Mouse (Mus musculus): Measurements from ENCODE around the gene Fam170b.

The Fam170b gene

GRCm38 (mm10) chr14:32827994-32828650, 5.6 kb upstream of the Fam170b start:
- no peak for DNase-seq (ENCODE audit: low spot score in 2 of 2)

- no peak for DNase-seq (ENCODE audit: low spot score in 2 of 2)
These were observed 1.4 kb downstream of the Fam170b start for GRCm38 (mm10) chr14:32835181-32835580.

GRCm38 (mm10) chr14:32835596-32835995, 1.8 kb downstream of the Fam170b start:
- DNase-seq (ENCODE audit: low spot score in 2 of 2) = no peak

GRCm38 (mm10) chr14:32836191-32836590, 2.4 kb downstream of the Fam170b start:
- DNase-seq (ENCODE audit: low spot score in 2 of 2) = no peak

GRCm38 (mm10) chr14:32842052-32842451, 8.3 kb downstream of the Fam170b start:
- no peak for DNase-seq (ENCODE audit: low spot score in 2 of 2)

- no peak for DNase-seq (ENCODE audit: low spot score in 2 of 2)
These were observed 20.3 kb downstream of the Fam170b start for GRCm38 (mm10) chr14:32854059-32854458.

- no peak for DNase-seq (ENCODE audit: low spot score in 2 of 2)
These were observed 22.5 kb downstream of the Fam170b start for GRCm38 (mm10) chr14:32856246-32856645.

GRCm38 (mm10) chr14:32856681-32857328, 23.0 kb downstream of the Fam170b start, which contains the start of gene Vstm4:
Gene Vstm4, plus strand, starts transcription at chr14:32856756.
- DNase-seq (ENCODE audit: low spot score in 2 of 2) = no peak

GRCm38 (mm10) chr14:32858361-32858760, 24.6 kb downstream of the Fam170b start:
- no peak for DNase-seq (ENCODE audit: low spot score in 2 of 2)

GRCm38 (mm10) chr14:32858941-32859510, 25.3 kb downstream of the Fam170b start:
- no peak for DNase-seq (ENCODE audit: low spot score in 2 of 2)

GRCm38 (mm10) chr14:32859831-32860569, 26.2 kb downstream of the Fam170b start:
- DNase-seq (ENCODE audit: low spot score in 2 of 2) = no peak

GRCm38 (mm10) chr14:32861149-32861581, 27.4 kb downstream of the Fam170b start:
- no peak for DNase-seq (ENCODE audit: low spot score in 2 of 2)

GRCm38 (mm10) chr14:32861656-32862055, 27.9 kb downstream of the Fam170b start:
- DNase-seq (ENCODE audit: low spot score in 2 of 2) = no peak

- DNase-seq (ENCODE audit: low spot score in 2 of 2) = no peak
These were observed 31.6 kb downstream of the Fam170b start for GRCm38 (mm10) chr14:32865331-32865730.

- no peak for DNase-seq (ENCODE audit: low spot score in 2 of 2)
These were observed 38.2 kb downstream of the Fam170b start for GRCm38 (mm10) chr14:32871963-32872362.

GRCm38 (mm10) chr14:32877549-32877948, 43.8 kb downstream of the Fam170b start:
- no peak for DNase-seq (ENCODE audit: low spot score in 2 of 2)

- no peak for DNase-seq (ENCODE audit: low spot score in 2 of 2)
These were observed 46.6 kb downstream of the Fam170b start for GRCm38 (mm10) chr14:32880332-32880731.

GRCm38 (mm10) chr14:32881693-32882092, 47.9 kb downstream of the Fam170b start:
- DNase-seq (ENCODE audit: low spot score in 2 of 2) = no peak
